Comparison of ENCODE assay signal across 9 mouse cellular contexts in the genomic region with DNA sequence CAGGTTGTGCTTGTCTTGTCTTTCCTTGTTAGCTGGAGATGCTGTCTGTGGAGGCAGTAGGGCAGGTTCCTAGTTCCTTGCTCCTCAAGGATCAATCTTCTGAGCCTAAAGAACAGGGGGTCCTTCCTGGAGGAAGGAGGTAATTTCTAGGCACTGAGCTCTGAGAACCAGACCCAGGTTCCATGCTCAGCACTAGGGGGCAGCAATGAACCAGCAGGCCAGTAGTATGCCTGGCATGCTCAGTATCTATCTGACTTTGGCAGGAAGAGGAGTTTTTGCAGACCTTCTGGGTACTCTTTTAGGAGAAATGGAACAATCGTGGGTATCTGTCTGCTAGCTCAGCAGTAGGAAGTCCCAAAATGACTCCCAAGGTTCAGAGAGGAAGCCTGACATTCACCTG. TPM values are rescaled to one million over a fixed set of nuclear protein-coding genes. Genes with fewer than 3 reads are reported as not detected.
DNase-seq lines count a peak whose midpoint lies in the region; ATAC-seq and TF ChIP-seq lines count a peak whose summit lies in the region.
"Had no signal": no experiment of that assay in that cellular context is flagged by ENCODE, and none has a peak within 500 bp of the region (broad histone marks: within the 10 kb centered on the region; RNA-seq: fewer than 3 reads in every experiment).

No protein-coding gene starts in this region.

- TF ChIP-seq EP300 in lung, postnatal 0 days (IDR thresholded peaks at IDR 0.05), result no peak

- H3K27ac ChIP-seq in forebrain, postnatal 0 days (ENCODE audit: low read depth, low read length), result no peak overlapping the region
- H3K27ac ChIP-seq in lung, postnatal 0 days (ENCODE audit: low read length), result no peak overlapping the region
- H3K27ac ChIP-seq: limb, embryonic 15.5 days had no signal

- H3K9ac ChIP-seq in forebrain, postnatal 0 days, result no peak overlapping the region
- H3K9ac ChIP-seq in lung, postnatal 0 days (replicated peaks; ENCODE audit: low read depth), result no peak overlapping the region
- H3K9ac ChIP-seq: limb, embryonic 15.5 days had no signal

- 11% methylated on average over 1 of the region's 1 CpGs for WGBS in forebrain, postnatal 0 days
- 0% methylated on average over 1 of the region's 1 CpGs for WGBS in lung, postnatal 0 days

- no peaks in the 10 kb centered on the region for H3K9me3 ChIP-seq in forebrain, postnatal 0 days (ENCODE audit: low read length)
- H3K9me3 ChIP-seq in lung, postnatal 0 days (ENCODE audit: low read length), result no peaks in the 10 kb centered on the region
- H3K9me3 ChIP-seq: limb, embryonic 15.5 days had no signal

- H3K36me3 ChIP-seq in forebrain, postnatal 0 days (ENCODE audit: insufficient read depth), result no peaks in the 10 kb centered on the region; the same call in 1 of the 2 replicates
- no peaks in the 10 kb centered on the region for H3K36me3 ChIP-seq in lung, postnatal 0 days (ENCODE audit: insufficient read depth, low read length)

- DNase-seq in MEL-GATA-1-ER (ENCODE audit: extremely low read depth, low read depth), result peak; percentile 62
- peak; percentile 43 for DNase-seq in cerebellum, adult 11 months
- peak; percentile 87 for DNase-seq in forebrain, postnatal 0 days
- peak; percentile 76 for DNase-seq in layer of hippocampus, adult 9-11 months
- DNase-seq in lung, postnatal 0 days (ENCODE audit: low spot score), result peak; percentile 87
- peak; percentile 74 for DNase-seq in right cerebral cortex, adult 18-20 months
- peak; percentile 72 for DNase-seq in urinary bladder, postnatal 25 days (ENCODE audit: low spot score)

- peaks cover 8% of the 10 kb centered on the region; the same call in 1 of the 2 replicates for H3K4me1 ChIP-seq in forebrain, postnatal 0 days (ENCODE audit: insufficient read depth)
- no peaks in the 10 kb centered on the region for H3K4me1 ChIP-seq in lung, postnatal 0 days (ENCODE audit: insufficient read depth, low read depth, low read length)
- H3K4me1 ChIP-seq: limb, embryonic 15.5 days had no signal

- no peak overlapping the region for H3K4me3 ChIP-seq in forebrain, postnatal 0 days (ENCODE audit: low read depth, low read length)
- no peak overlapping the region for H3K4me3 ChIP-seq in lung, postnatal 0 days (ENCODE audit: low read depth, low read length)
- H3K4me3 ChIP-seq: limb, embryonic 15.5 days had no signal

- ATAC-seq in forebrain, postnatal 0 days, result peak; percentile 86
- ATAC-seq in hematopoietic stem cell, adult 5-6 weeks (replicated peaks in 1 of 2; ENCODE audit: insufficient read depth in 1 of 2, low FRiP score in 2 of 2, low TSS enrichment in 1 of 2, low read depth in 1 of 2, poor library complexity in 2 of 2, severe bottlenecking in 2 of 2), result peak; percentile 71 to 81
- ATAC-seq in lung, postnatal 0 days, result peak; percentile 86

- H3K27me3 ChIP-seq in forebrain, postnatal 0 days (ENCODE audit: insufficient read depth, low read length), result no peaks in the 10 kb centered on the region
- H3K27me3 ChIP-seq in lung, postnatal 0 days (replicated peaks; ENCODE audit: insufficient read depth, low read length), result no peaks in the 10 kb centered on the region
- H3K27me3 ChIP-seq: limb, embryonic 15.5 days had no signal

- H3K4me2 ChIP-seq in forebrain, postnatal 0 days (ENCODE audit: low read depth), result no peak overlapping the region
- no peak overlapping the region for H3K4me2 ChIP-seq in lung, postnatal 0 days (replicated peaks; ENCODE audit: low read depth, low read length)
- H3K4me2 ChIP-seq: limb, embryonic 15.5 days had no signal

- TF ChIP-seq CTCF in forebrain, postnatal 0 days (IDR thresholded peaks at IDR 0.05; ENCODE audit: low read depth), result peak; percentile 98
- peak; percentile 97 for TF ChIP-seq CTCF in lung, postnatal 0 days (IDR thresholded peaks at IDR 0.05)

RNA-seq across cellular contexts. Expression of a gene that starts 8.0 kb away (rescaled TPM):
- total RNA-seq in forebrain, postnatal 0 days (2014; rRNA removed), result 14.5 and 27.3 TPM in 2 replicates
- 13.0 and 14.8 TPM in 2 replicates for polyA plus RNA-seq in forebrain, postnatal 0 days (2015; fragmentation: Nextera tagmentation; extraction: Ambion mirVana)
- 1.8 and 4.6 TPM in 2 replicates for total RNA-seq in hematopoietic stem cell, adult 5-6 weeks (2017)
- 0.50 and 0.73 TPM in 2 replicates for polyA plus RNA-seq in lung, postnatal 0 days (2015; fragmentation: Nextera tagmentation; extraction: Ambion mirVana)

RNA-seq across cellular contexts. Expression of a gene that starts 33.4 kb away (rescaled TPM):
- 60.0 and 73.8 TPM in 2 replicates for total RNA-seq in forebrain, postnatal 0 days (2014; rRNA removed)
- polyA plus RNA-seq in forebrain, postnatal 0 days (2015; fragmentation: Nextera tagmentation; extraction: Ambion mirVana), result 32.3 and 34.5 TPM in 2 replicates
- total RNA-seq in hematopoietic stem cell, adult 5-6 weeks (2017), result 15.6 and 46.5 TPM in 2 replicates
- polyA plus RNA-seq in lung, postnatal 0 days (2015; fragmentation: Nextera tagmentation; extraction: Ambion mirVana), result 45.5 and 46.7 TPM in 2 replicates
